Mouse (Mus musculus) testis, adult 2 months (tissue): ENCODE measurements at regions not wholly inside any gene's neighbourhood (a gene's known extent, or its start where the extent isn't known, plus 50 kb on each side); places are given as distances from the start of the nearest gene placed in this dataset.

Source experiments
- CTCF ChIP-seq: fragments of 200-500 bp; IDR thresholded peaks from 2 replicates; pipeline ENCODE4 v1.5.1; 2012; ENCODE audit warnings: low read depth, mild to moderate bottlenecking, inconsistent platforms, low read length, moderate library complexity; ENCODE audit not compliant: control insufficient read depth, insufficient read depth, insufficient replicate concordance
- POLR2A ChIP-seq: fragments of 200-500 bp; IDR thresholded peaks from 2 replicates; pipeline ENCODE4 v1.6.1; 2012; ENCODE audit warnings: low read depth, mild to moderate bottlenecking, inconsistent platforms, low read length, moderate library complexity; ENCODE audit not compliant: control insufficient read depth

DNA sequence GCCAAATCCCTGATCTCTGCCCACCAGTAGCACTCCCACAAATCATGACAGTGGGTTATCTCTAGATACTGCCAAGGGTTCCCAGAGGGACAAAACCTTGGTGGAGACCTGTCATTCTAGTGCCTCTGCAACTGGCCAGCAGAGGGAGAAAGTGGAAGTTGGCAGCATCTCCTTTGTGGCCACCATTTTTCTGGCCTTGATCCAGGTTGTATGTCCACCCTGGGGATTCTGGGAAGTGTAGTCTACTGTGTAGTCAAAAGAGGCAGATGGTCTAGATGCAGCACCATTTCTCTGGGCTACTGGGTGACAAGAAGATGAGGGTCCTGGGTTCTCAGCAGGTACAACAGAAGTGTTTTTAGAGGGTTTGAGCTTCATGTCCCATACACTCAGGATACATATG lies 152.1 kb downstream of the Cct6b start:
- no peak for TF ChIP-seq POLR2A
- no peak for TF ChIP-seq CTCF
